Mouse (Mus musculus) stomach, postnatal 0 days (tissue): Measurements from ENCODE around the gene Zcchc12. TPM values are rescaled to one million over a fixed set of nuclear protein-coding genes. Genes with fewer than 3 reads are reported as not detected.

Source experiments
- ATAC-seq: fragments of 200-750 bp; cut with Nextera tagmentation; 2 replicates; pipeline ENCODE4 v1.8.0; 2017; ENCODE audit not compliant: low FRiP score, low TSS enrichment
- DNase-seq: peaks from one replicate; pipeline ENCODE4 v3.0.0-alpha.2; 2016; ENCODE audit warnings: low spot score
- H3K27ac ChIP-seq: fragments of 300-500 bp; sonication (generic); replicated peaks from 2 replicates; pipeline ENCODE4 v1.5.1; 2014; ENCODE audit warnings: mild to moderate bottlenecking, control low read depth
- H3K27me3 ChIP-seq: fragments of 300-500 bp; sonication (generic); 2 replicates; pipeline ENCODE4 v1.6.1; 2014; ENCODE audit warnings: low read length; ENCODE audit not compliant: control insufficient read depth, insufficient read depth
- H3K36me3 ChIP-seq: fragments of 300-500 bp; sonication (generic); 2 replicates; pipeline ENCODE4 v1.6.1; 2014; ENCODE audit warnings: low read length, mixed read lengths; ENCODE audit not compliant: control insufficient read depth, insufficient read depth
- H3K4me1 ChIP-seq: fragments of 300-500 bp; sonication (generic); replicated peaks from 2 replicates; pipeline ENCODE4 v1.6.1; 2014; ENCODE audit warnings: antibody characterized with exemption; ENCODE audit not compliant: control insufficient read depth, insufficient read depth
- H3K4me2 ChIP-seq: fragments of 300-500 bp; sonication (generic); replicated peaks from 2 replicates; pipeline ENCODE4 v1.6.1; 2014; ENCODE audit warnings: low read depth, mild to moderate bottlenecking, control low read depth, moderate library complexity
- H3K4me3 ChIP-seq: fragments of 300-500 bp; sonication (generic); 2 replicates; pipeline ENCODE4 v1.5.1; 2014; ENCODE audit warnings: low read depth, low read length, control low read depth
- H3K9ac ChIP-seq: fragments of 300-500 bp; sonication (generic); 2 replicates; pipeline ENCODE4 v1.6.1; 2014; ENCODE audit warnings: mild to moderate bottlenecking, low read length, control low read depth, mixed read lengths
- H3K9me3 ChIP-seq: fragments of 300-500 bp; sonication (generic); 2 replicates; pipeline ENCODE4 v1.6.1; 2016; ENCODE audit warnings: low read length; ENCODE audit not compliant: control insufficient read depth
- CTCF ChIP-seq: IDR thresholded peaks from 2 replicates; pipeline ENCODE4 v1.5.1; 2016; ENCODE audit warnings: antibody characterized with exemption, low read depth, mild to moderate bottlenecking, moderate library complexity
- EP300 ChIP-seq: optimal IDR thresholded peaks from 2 replicates; pipeline ENCODE3; 2016; ENCODE audit warnings: antibody characterized with exemption
- WGBS: fragments of 180-500 bp; shearing (Covaris S2); extraction: QIAGEN DNeasy Blood & Tissue Kit; methylation state at CpG from one replicate; pipeline ENCODE4 v1.1.7; 2014; 5-methylcytosine and 5-hydroxymethylcytosine counted together
- polyA plus RNA-seq: library from polyadenylated mRNA; unstranded; fragments of >200 nt; fragmentation: Nextera tagmentation; extraction: Ambion mirVana; gene quantifications from 2 replicates; pipeline ENCODE4 v1.2.1, GENCODE M21; 2015

Gene Zcchc12
- polyA plus RNA-seq, 1 experiment from 2014 or later, result 12.0 TPM

- Histone ChIP-seq H3K9me3 (no peaks in the 10 kb centered on the region), H3K27me3 (no peaks in the 10 kb centered on the region), H3K4me3 (no peak overlapping the region), H3K4me1 (no peaks in the 10 kb centered on the region), H3K27ac (no peak overlapping the region), H3K9ac (no peak overlapping the region), H3K36me3 (no peaks in the 10 kb centered on the region), H3K4me2 (no peak overlapping the region)
- 60% methylated on average over 5 of the region's 5 CpGs for WGBS
- no peak for DNase-seq
- ATAC-seq, result no peak
- TF ChIP-seq EP300 (no peak), CTCF (no peak)
Measured at GRCm38 (mm10) chrX:36186036-36186435, 9.7 kb upstream of the Zcchc12 start.

GRCm38 (mm10) chrX:36186443-36186842 is 9.3 kb upstream of the Zcchc12 start:
- Histone ChIP-seq H3K36me3 (no peaks in the 10 kb centered on the region), H3K4me1 (no peaks in the 10 kb centered on the region), H3K4me3 (no peak overlapping the region), H3K27ac (no peak overlapping the region), H3K4me2 (no peak overlapping the region), H3K9ac (no peak overlapping the region), H3K27me3 (no peaks in the 10 kb centered on the region), H3K9me3 (no peaks in the 10 kb centered on the region)
- ATAC-seq, result no peak
- WGBS, result 49% methylated on average over 6 of the region's 6 CpGs
- TF ChIP-seq EP300 (no peak), CTCF (no peak)
- DNase-seq, result no peak

GRCm38 (mm10) chrX:36193951-36194350 is 1.8 kb upstream of the Zcchc12 start:
- Histone ChIP-seq H3K27me3 (no peaks in the 10 kb centered on the region), H3K9me3 (no peaks in the 10 kb centered on the region), H3K4me3 (no peak overlapping the region), H3K4me2 (no peak overlapping the region), H3K4me1 (no peaks in the 10 kb centered on the region), H3K36me3 (no peaks in the 10 kb centered on the region), H3K27ac (no peak overlapping the region), H3K9ac (no peak overlapping the region)
- WGBS, result 20% methylated on average over 6 of the region's 6 CpGs
- DNase-seq, result no peak
- no peak for ATAC-seq
- TF ChIP-seq EP300 (no peak), CTCF (no peak)

GRCm38 (mm10) chrX:36209554-36209953 is 13.8 kb downstream of the Zcchc12 start:
- no peaks in the 10 kb centered on the region for H3K36me3 ChIP-seq
- ATAC-seq (no peak), DNase-seq (no peak)
- TF ChIP-seq CTCF (peak; percentile 32), EP300 (no peak)
- no peaks in the 10 kb centered on the region for H3K27me3 ChIP-seq
- no peak overlapping the region for H3K9ac ChIP-seq
- no peak overlapping the region for H3K4me3 ChIP-seq
- H3K27ac ChIP-seq, result no peak overlapping the region
- no peak overlapping the region for H3K4me2 ChIP-seq
- no peaks in the 10 kb centered on the region for H3K9me3 ChIP-seq
- 69% methylated on average over 2 of the region's 2 CpGs for WGBS
- no peaks in the 10 kb centered on the region for H3K4me1 ChIP-seq

GRCm38 (mm10) chrX:36211216-36211615 is 15.5 kb downstream of the Zcchc12 start:
- DNase-seq, result no peak
- no peaks in the 10 kb centered on the region for H3K9me3 ChIP-seq
- no peaks in the 10 kb centered on the region for H3K4me1 ChIP-seq
- no peak overlapping the region for H3K4me2 ChIP-seq
- 74% methylated on average over 3 of the region's 3 CpGs for WGBS
- H3K9ac ChIP-seq, result no peak overlapping the region
- H3K36me3 ChIP-seq, result no peaks in the 10 kb centered on the region
- no peak for ATAC-seq
- no peaks in the 10 kb centered on the region for H3K27me3 ChIP-seq
- TF ChIP-seq EP300 (no peak), CTCF (no peak)
- H3K27ac ChIP-seq, result no peak overlapping the region
- no peak overlapping the region for H3K4me3 ChIP-seq

GRCm38 (mm10) chrX:36221366-36221765 is 25.7 kb downstream of the Zcchc12 start:
- H3K9ac ChIP-seq, result no peak overlapping the region
- DNase-seq (no peak), ATAC-seq (no peak)
- H3K27ac ChIP-seq, result no peak overlapping the region
- no peaks in the 10 kb centered on the region for H3K27me3 ChIP-seq
- WGBS, result 19% methylated on average over 1 of the region's 2 CpGs
- TF ChIP-seq CTCF (peak; percentile 36; the same call in 1 of the 2 replicates), EP300 (no peak)
- H3K9me3 ChIP-seq, result no peaks in the 10 kb centered on the region
- no peak overlapping the region for H3K4me3 ChIP-seq
- no peaks in the 10 kb centered on the region for H3K36me3 ChIP-seq
- H3K4me2 ChIP-seq, result no peak overlapping the region
- H3K4me1 ChIP-seq, result no peaks in the 10 kb centered on the region
